Mouse (Mus musculus) E14TG2a.4 (cell line): ENCODE measurements around the gene Rcsd1.

ENCODE experiments used
- CTCF ChIP-seq: conservative IDR thresholded peaks from 2 replicates; pipeline ENCODE4 v1.5.1; 2014; ENCODE audit warnings: low read length
- NANOG ChIP-seq: IDR thresholded peaks from 2 replicates; pipeline ENCODE4 v1.6.1; 2014; ENCODE audit warnings: borderline replicate concordance, low read length, mixed read lengths
- POU5F1 ChIP-seq: IDR thresholded peaks from 2 replicates; pipeline ENCODE4 v1.6.1; 2014; ENCODE audit warnings: low read length, borderline replicate concordance

DNA sequence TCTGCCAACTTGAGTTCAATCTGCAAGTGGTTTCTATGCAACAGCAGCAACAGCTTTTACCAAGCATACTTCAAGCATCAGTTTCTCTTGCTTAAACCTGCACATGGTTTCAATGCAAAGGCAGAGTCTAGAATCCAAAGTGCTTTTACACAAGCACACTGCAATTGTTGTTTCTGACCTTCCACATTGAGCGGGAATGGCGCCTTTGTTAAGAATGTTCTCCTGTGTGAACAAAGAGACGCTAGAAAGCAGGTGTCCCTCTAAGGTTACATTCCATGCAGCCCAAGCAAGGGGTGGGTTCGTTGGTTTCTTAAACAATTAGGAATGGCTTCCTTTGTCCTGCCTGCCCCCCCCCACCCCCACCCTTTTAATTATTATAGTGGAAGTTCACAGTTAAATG is 95.6 kb downstream of the Rcsd1 start:
- TF ChIP-seq NANOG (no peak; the same call in 1 of the 2 replicates), CTCF (no peak), POU5F1 (no peak)
